Mouse (Mus musculus) heart, adult 2 months (tissue): ENCODE results near the gene Wwox. TPM values are rescaled to one million over a fixed set of nuclear protein-coding genes. Genes with fewer than 3 reads are reported as not detected.

ENCODE experiments used
- DNase-seq, 2 experiments: peaks; one replicate each; pipeline ENCODE4 v3.0.0; 2021
- H3K27ac ChIP-seq: fragments of 200-600 bp; 2 replicates; pipeline ENCODE4 v1.8.1; 2022
- H3K27me3 ChIP-seq: fragments of 200-500 bp; 2 replicates; pipeline ENCODE4 v1.6.1; 2012; ENCODE audit warnings: mild to moderate bottlenecking, low read length, inconsistent platforms, mixed read lengths; ENCODE audit not compliant: control insufficient read depth, insufficient read depth
- H3K36me3 ChIP-seq: fragments of 200-500 bp; 2 replicates; pipeline ENCODE4 v1.6.1; 2012; ENCODE audit warnings: low read length, inconsistent platforms; ENCODE audit not compliant: control insufficient read depth, insufficient read depth
- H3K4me1 ChIP-seq: fragments of 200-500 bp; 2 replicates; pipeline ENCODE4 v1.6.1; 2011; ENCODE audit warnings: low read length; ENCODE audit not compliant: control insufficient read depth, insufficient read depth
- H3K4me3 ChIP-seq: fragments of 200-600 bp; 2 replicates; pipeline ENCODE4 v1.8.1; 2022
- H3K79me2 ChIP-seq: fragments of 200-500 bp; replicated peaks from 2 replicates; pipeline ENCODE4 v1.6.1; 2012; ENCODE audit warnings: mild to moderate bottlenecking, inconsistent platforms, low read length, moderate library complexity, mixed read lengths; ENCODE audit not compliant: control insufficient read depth, insufficient read depth
- H3K9ac ChIP-seq: fragments of 200-500 bp; 2 replicates; pipeline ENCODE4 v1.6.1; 2012; ENCODE audit warnings: low read depth, mild to moderate bottlenecking, control low read depth, inconsistent platforms, low read length, mixed read lengths
- CTCF ChIP-seq: fragments of 200-600 bp; IDR thresholded peaks from 2 replicates; pipeline ENCODE4 v1.8.1; 2022; ENCODE audit warnings: antibody characterized with exemption, mild to moderate bottlenecking, moderate library complexity
- EP300 ChIP-seq: fragments of 200-500 bp; IDR thresholded peaks from 2 replicates; pipeline ENCODE4 v1.6.1; 2011; ENCODE audit warnings: low read depth, low read length, control low read depth; ENCODE audit not compliant: insufficient read depth
- POLR2A ChIP-seq: fragments of 200-500 bp; IDR thresholded peaks from 2 replicates; pipeline ENCODE4 v1.6.1; 2011; ENCODE audit warnings: mild to moderate bottlenecking, low read depth, low read length, control low read depth; ENCODE audit not compliant: insufficient read depth
- WGBS: fragments of 180-500 bp; shearing (Covaris S2); methylation state at CpG from one replicate; pipeline ENCODE4 v1.1.7; 2018; 5-methylcytosine and 5-hydroxymethylcytosine counted together
- intact Hi-C: fragments of 180-260 bp; cut with DNase I; formaldehyde crosslinking; loops from one replicate; pipeline ENCODE4 v1.15.1; 2025
- polyA plus RNA-seq: library from polyadenylated mRNA; depleted of rRNA; stranded (reverse); fragments of >200 nt; gene quantifications from 2 replicates; pipeline ENCODE4 v1.2.3, GENCODE M21; 2012
- total RNA-seq, 2 experiments: library from RNA; stranded (reverse); gene quantifications; 2 replicates each; pipeline ENCODE4 v1.2.3; 2021

Wwox gene
- total and polyA plus RNA-seq, 3 experiments, result 3.3 to 4.6 (median 4.6) TPM

DNA sequence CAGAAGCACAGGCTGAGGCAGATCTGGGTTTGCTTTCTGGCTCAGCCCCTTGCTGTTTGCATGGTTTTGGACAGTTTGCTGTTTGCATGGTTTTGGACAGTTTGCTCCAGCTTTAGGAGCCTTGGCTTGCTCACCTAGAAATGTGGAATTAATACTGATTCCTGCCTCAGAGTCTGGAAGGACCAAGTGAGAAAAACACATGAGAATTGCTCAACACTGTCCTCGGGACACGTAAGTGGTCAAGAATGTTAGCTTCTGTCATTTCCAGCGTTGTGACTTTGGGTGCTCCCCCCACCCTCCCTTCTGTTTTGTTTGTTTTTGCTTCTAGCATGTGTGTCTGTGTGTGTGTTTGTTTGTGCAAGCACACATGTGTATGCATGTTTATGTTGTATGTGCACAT is 172.6 kb downstream of the Wwox start:
- no peaks in the 10 kb centered on the region for H3K27me3 ChIP-seq
- H3K27ac ChIP-seq, result no peak overlapping the region
- H3K36me3 ChIP-seq, result no peaks in the 10 kb centered on the region
- H3K4me3 ChIP-seq, result no peak overlapping the region
- TF ChIP-seq EP300 (no peak), CTCF (no peak), POLR2A (no peak)
- H3K9ac ChIP-seq, result no peak overlapping the region
- peaks cover 2% of the 10 kb centered on the region for H3K4me1 ChIP-seq
- no peaks in the 10 kb centered on the region for H3K79me2 ChIP-seq
- no peak for DNase-seq
- WGBS, result 86% methylated on average over 3 of the region's 3 CpGs
- intact Hi-C loops, result no loop called here

DNA sequence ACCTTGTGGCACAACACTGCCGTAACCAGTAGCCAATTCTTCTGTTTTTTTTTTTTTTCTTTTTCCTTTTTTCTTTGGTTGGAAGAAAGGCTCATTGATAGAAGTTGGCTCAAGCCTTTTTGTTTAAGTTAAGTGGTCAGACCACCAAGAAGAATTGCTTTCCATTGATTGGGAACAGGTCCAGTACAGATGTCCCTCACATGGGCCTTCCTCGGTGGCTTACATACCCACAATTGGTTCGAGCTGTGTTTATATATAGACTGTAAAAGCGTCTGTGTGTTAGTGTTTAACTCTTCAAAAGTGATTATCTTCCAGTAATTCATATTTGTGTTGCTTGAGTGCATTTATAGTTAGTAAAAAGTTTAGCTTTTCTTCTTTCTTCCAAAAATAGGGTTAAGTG is 176.0 kb downstream of the Wwox start:
- TF ChIP-seq CTCF (no peak), POLR2A (no peak)
- Histone ChIP-seq H3K79me2 (no peaks in the 10 kb centered on the region), H3K9ac (no peak overlapping the region), H3K4me3 (no peak overlapping the region), H3K27me3 (no peaks in the 10 kb centered on the region), H3K36me3 (no peaks in the 10 kb centered on the region), H3K4me1 (no peaks in the 10 kb centered on the region; the same call in 1 of the 2 replicates), H3K27ac (no peak overlapping the region)
- WGBS, result 86% methylated on average over 4 of the region's 4 CpGs
- no peak for DNase-seq
- intact Hi-C loops, result no loop called here

DNA sequence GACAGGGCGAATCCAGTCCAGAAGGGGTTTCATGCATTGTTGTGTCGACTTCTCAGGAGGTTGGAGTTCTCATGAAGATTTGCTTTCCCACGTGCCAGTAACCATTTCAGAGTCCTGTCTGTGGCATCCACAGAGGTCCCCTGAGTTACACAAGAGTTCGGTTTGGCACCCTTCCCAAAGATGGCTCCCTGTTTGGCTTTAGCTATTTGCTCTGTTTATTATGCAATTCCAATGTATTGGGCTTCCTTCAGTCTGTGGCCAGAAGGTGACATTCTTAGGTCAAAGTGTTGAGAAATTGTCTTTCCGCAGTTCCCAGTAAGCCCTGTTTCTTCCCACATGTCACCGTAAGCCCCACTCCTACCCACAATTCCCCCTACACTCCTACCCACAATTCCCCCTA is 176.5 kb downstream of the Wwox start:
- intact Hi-C loops, result no loop called here
- 86% methylated on average over 6 of the region's 6 CpGs for WGBS
- Histone ChIP-seq H3K4me3 (no peak overlapping the region), H3K79me2 (no peaks in the 10 kb centered on the region), H3K36me3 (no peaks in the 10 kb centered on the region), H3K27me3 (no peaks in the 10 kb centered on the region), H3K4me1 (no peaks in the 10 kb centered on the region; the same call in 1 of the 2 replicates), H3K9ac (no peak overlapping the region), H3K27ac (no peak overlapping the region)
- TF ChIP-seq POLR2A, result no peak
- no peak for TF ChIP-seq CTCF
- no peak for TF ChIP-seq EP300
- no peak for DNase-seq

DNA sequence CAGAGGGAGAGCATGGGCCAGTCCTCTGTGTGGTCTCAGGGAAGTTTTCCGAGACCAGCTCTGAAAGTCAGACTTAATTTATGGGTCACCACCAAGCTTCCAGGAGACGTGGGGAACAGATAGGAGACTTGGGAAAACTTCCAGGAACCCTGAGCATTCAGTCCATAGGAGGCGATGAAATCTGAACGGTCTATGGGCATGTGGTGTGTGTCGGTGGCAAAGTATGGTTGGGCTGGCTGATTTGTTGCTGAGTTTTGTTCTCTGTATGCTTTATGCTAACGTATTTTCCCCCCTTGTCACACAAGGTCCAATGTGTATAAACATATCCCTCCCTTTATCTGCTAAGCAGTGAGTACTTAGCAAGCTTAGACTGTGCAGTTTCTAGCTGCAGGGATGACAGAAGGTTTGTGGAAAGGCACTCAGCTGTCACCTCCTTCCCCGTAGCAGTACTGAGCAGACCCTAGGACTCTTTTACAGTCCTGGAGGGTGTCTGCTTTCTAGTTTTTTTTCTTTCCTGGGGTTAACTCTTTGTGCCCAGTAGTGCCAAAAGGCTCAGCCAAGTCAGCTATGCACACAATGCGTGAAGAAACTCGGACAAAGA is 179.6 kb downstream of the Wwox start:
- TF ChIP-seq EP300, result no peak
- no peak overlapping the region for H3K9ac ChIP-seq
- no peak for DNase-seq
- H3K36me3 ChIP-seq, result no peaks in the 10 kb centered on the region
- no peak overlapping the region for H3K27ac ChIP-seq
- 56% methylated on average over 9 of the region's 9 CpGs for WGBS
- no peaks in the 10 kb centered on the region for H3K79me2 ChIP-seq
- no peaks in the 10 kb centered on the region for H3K4me1 ChIP-seq
- H3K4me3 ChIP-seq, result no peak overlapping the region
- H3K27me3 ChIP-seq, result no peaks in the 10 kb centered on the region
- intact Hi-C loops, result no loop called here

DNA sequence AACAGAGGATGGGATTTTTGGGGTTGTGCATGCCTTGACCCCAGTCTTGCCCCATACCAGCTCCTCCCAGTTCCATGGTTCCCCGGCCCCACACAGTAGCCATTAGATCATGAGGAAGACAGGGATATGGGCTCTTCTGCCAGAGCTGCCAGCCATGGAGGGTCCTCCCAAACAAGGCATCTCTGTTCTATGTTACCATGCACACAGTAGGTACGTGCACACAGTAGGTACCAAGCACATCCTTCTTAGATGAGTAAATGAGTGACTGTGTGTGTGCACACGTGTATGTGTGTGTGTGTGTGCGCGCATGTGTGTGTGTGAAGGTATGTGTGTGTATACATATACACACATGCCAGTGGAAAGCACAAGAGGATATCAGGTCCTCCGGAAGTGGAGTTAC is 185.9 kb downstream of the Wwox start:
- Histone ChIP-seq H3K27me3 (no peaks in the 10 kb centered on the region), H3K9ac (no peak overlapping the region), H3K4me1 (no peaks in the 10 kb centered on the region), H3K4me3 (no peak overlapping the region), H3K27ac (no peak overlapping the region), H3K79me2 (no peaks in the 10 kb centered on the region), H3K36me3 (no peaks in the 10 kb centered on the region)
- WGBS, result 91% methylated on average over 6 of the region's 6 CpGs
- TF ChIP-seq CTCF, result no peak
- TF ChIP-seq POLR2A, result no peak
- no peak for TF ChIP-seq EP300
- intact Hi-C loops, result no loop called here
- DNase-seq, result no peak

DNA sequence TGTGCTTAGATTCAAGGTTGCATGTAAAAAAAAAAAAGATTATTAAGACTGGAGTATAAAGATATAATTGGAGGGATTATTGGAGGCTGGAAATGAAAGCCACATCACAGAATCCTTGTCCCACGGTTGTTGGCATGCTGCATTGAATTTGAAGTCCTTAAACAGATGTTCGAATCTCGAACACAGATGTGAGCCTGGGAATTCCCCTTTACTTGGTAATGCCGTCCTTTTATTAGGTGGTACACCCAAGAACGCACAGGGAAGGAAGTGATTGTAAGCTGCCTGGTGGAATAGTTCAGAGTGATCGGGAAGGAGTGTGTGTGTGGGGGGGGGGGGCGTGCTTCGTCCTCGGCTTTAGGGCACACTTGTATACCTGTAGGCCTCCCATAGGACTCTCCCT is 187.4 kb downstream of the Wwox start:
- H3K4me1 ChIP-seq, result no peaks in the 10 kb centered on the region
- DNase-seq, result no peak
- H3K79me2 ChIP-seq, result no peaks in the 10 kb centered on the region
- TF ChIP-seq EP300, result no peak
- TF ChIP-seq CTCF, result no peak
- no peak for TF ChIP-seq POLR2A
- no peak overlapping the region for H3K9ac ChIP-seq
- H3K4me3 ChIP-seq, result no peak overlapping the region
- no peaks in the 10 kb centered on the region for H3K27me3 ChIP-seq
- H3K27ac ChIP-seq, result no peak overlapping the region
- intact Hi-C loops, result no loop called here
- WGBS, result 58% methylated on average over 9 of the region's 9 CpGs
- no peaks in the 10 kb centered on the region for H3K36me3 ChIP-seq
